Mouse (Mus musculus) ES-CJ7 (cell line): ENCODE data around the gene Chmp1a.

ENCODE experiments used
- DNase-seq: peaks from one replicate; pipeline ENCODE4 v3.0.0; 2011; ENCODE audit warnings: low read depth, low spot score

Gene Chmp1a

DNA sequence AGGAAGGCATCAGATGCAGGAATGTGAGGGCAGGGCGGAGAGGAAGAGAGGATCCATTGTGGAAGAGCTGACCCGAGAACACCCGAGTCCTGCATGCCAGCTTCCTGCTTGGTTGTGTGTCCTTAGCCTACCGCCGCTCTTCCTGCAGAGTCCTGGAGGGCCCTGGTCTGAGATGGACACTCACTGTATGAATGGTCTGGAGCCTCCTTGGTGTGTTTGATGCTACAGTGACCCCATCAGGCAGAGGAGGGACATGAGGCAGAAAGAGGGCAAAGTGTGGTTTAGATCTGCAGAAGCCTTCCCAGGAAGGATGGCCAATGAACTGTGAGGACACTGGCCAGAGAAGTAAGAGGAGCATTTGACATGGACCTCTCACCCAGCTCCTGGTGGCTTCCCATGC, 57.4 kb downstream of the Chmp1a start:
- DNase-seq: no peak
